ENCODE assay signal across 20 mouse cellular contexts in genomic region chr11:21250366-21250765, GRCm38 (mm10). TPM values are rescaled to one million over a fixed set of nuclear protein-coding genes. Genes with fewer than 3 reads are reported as not detected.
DNase-seq lines count a peak whose midpoint lies in the region; ATAC-seq and TF ChIP-seq lines count a peak whose summit lies in the region.
"Had no signal": no experiment of that assay in that cellular context is flagged by ENCODE, and none has a peak within 500 bp of the region (broad histone marks: within the 10 kb centered on the region; RNA-seq: fewer than 3 reads in every experiment).

No protein-coding gene starts in this region.

- no peak for ATAC-seq in kidney, embryonic 16.5 days (ENCODE audit: low FRiP score, low TSS enrichment)
- peak; percentile 92 for ATAC-seq in granulocyte monocyte progenitor cell, adult 5-6 weeks (replicated peaks; ENCODE audit: poor library complexity, severe bottlenecking)
- peak; percentile 60; the same call in 1 of the 2 replicates for ATAC-seq in neutrophil, adult 5-6 weeks (ENCODE audit: extremely low read depth, insufficient number of reproducible peaks, low FRiP score, poor library complexity, severe bottlenecking)
- ATAC-seq: forebrain, embryonic 14.5 days had no signal

- H3K4me3 ChIP-seq in kidney, embryonic 16.5 days (ENCODE audit: low read length), result no peak overlapping the region
- H3K4me3 ChIP-seq in kidney, adult 2 months (ENCODE audit: insufficient read depth, low read depth, low read length), result no peak overlapping the region
- H3K4me3 ChIP-seq: embryonic facial prominence, embryonic 12.5 days; erythroblast, embryonic 14.5 days; heart, embryonic 15.5 days; midbrain, embryonic 10.5 days had no signal

- H3K27ac ChIP-seq in kidney, embryonic 16.5 days (ENCODE audit: low read length), result peak overlapping the region; percentile 34; the same call in 1 of the 2 replicates
- H3K27ac ChIP-seq in kidney, adult 2 months (ENCODE audit: insufficient read depth, low read depth, low read length), result no peak overlapping the region
- H3K27ac ChIP-seq: embryonic facial prominence, embryonic 12.5 days; heart, embryonic 15.5 days; midbrain, embryonic 10.5 days had no signal

- WGBS in kidney, embryonic 16.5 days, result 88% methylated on average over 1 of the region's 1 CpGs
- 44% methylated on average over 1 of the region's 1 CpGs for WGBS in kidney, adult 2 months

- H3K4me2 ChIP-seq in kidney, embryonic 16.5 days (replicated peaks; ENCODE audit: low read depth, low read length), result no peak overlapping the region
- H3K4me2 ChIP-seq: embryonic facial prominence, embryonic 12.5 days; heart, embryonic 15.5 days; lung, embryonic 14.5 days had no signal

- no peaks in the 10 kb centered on the region for H3K9me3 ChIP-seq in kidney, embryonic 16.5 days (ENCODE audit: low read length)
- H3K9me3 ChIP-seq: embryonic facial prominence, embryonic 12.5 days; heart, embryonic 15.5 days had no signal

- H3K4me1 ChIP-seq in kidney, embryonic 16.5 days (ENCODE audit: insufficient read depth, low read length), result peaks cover 14% of the 10 kb centered on the region; the same call in 1 of the 2 replicates
- peaks cover 11% of the 10 kb centered on the region; the same call in 1 of the 2 replicates for H3K4me1 ChIP-seq in kidney, adult 2 months (ENCODE audit: control insufficient read depth, insufficient read depth, low read length)
- H3K4me1 ChIP-seq: embryonic facial prominence, embryonic 12.5 days had no signal

- no peak for TF ChIP-seq CTCF in kidney, adult 2 months (conservative IDR thresholded peaks at IDR 0.05; ENCODE audit: insufficient read depth, insufficient read length, low read depth, low read length)

- H3K9ac ChIP-seq in kidney, embryonic 16.5 days (replicated peaks; ENCODE audit: low read length), result no peak overlapping the region
- H3K9ac ChIP-seq: embryonic facial prominence, embryonic 12.5 days; heart, embryonic 15.5 days; lung, embryonic 14.5 days had no signal

- DNase-seq in kidney, postnatal 25 days, result no peak
- peak; percentile 28 for DNase-seq in lung, postnatal 14 days
- no peak for DNase-seq in kidney, adult 2 months
- no peak for DNase-seq in embryo, embryonic 10.5 days (ENCODE audit: low spot score)
- DNase-seq: cerebellum, adult 2 months; heart, postnatal 4 days; kidney, adult 18-20 months; kidney, postnatal 14 days; lung, embryonic 14.5 days; retina, postnatal 1 day; right cerebral cortex, postnatal 4 days; thymus, postnatal 14 days had no signal

- TF ChIP-seq POLR2A in kidney, adult 2 months (IDR thresholded peaks at IDR 0.05; ENCODE audit: low read depth, low read length), result no peak

- no peaks in the 10 kb centered on the region for H3K27me3 ChIP-seq in kidney, embryonic 16.5 days (ENCODE audit: insufficient read depth, low read length)
- no peaks in the 10 kb centered on the region for H3K27me3 ChIP-seq in kidney, adult 2 months (replicated peaks; ENCODE audit: control insufficient read depth, insufficient read depth, low read length)
- H3K27me3 ChIP-seq: embryonic facial prominence, embryonic 12.5 days; heart, embryonic 15.5 days had no signal

- H3K36me3 ChIP-seq in kidney, embryonic 16.5 days (ENCODE audit: insufficient read depth, low read length), result 0 out of 2 replicates have a peak, but pooled peaks cover 3% of the 10 kb centered on the region
- H3K36me3 ChIP-seq in kidney, adult 2 months (ENCODE audit: control insufficient read depth, insufficient read depth, low read length), result no peaks in the 10 kb centered on the region
- H3K36me3 ChIP-seq: embryonic facial prominence, embryonic 12.5 days; heart, embryonic 15.5 days had no signal

RNA-seq across cellular contexts. Expression of gene Vps54, which starts 11.3 kb away (rescaled TPM):
- 11.1 and 14.1 TPM in 2 replicates for polyA plus RNA-seq in kidney, embryonic 16.5 days (2015; fragmentation: Nextera tagmentation; extraction: Ambion mirVana)
- 30.2 and 33.9 TPM in 2 replicates for total RNA-seq in granulocyte monocyte progenitor cell, adult 5-6 weeks (2014; fragmentation: Nextera tagmentation)
- 38.6 and 44.1 TPM in 2 replicates for total RNA-seq in granulocyte monocyte progenitor cell, adult 5-6 weeks (2017)
- total RNA-seq in neutrophil, adult 5-6 weeks (2017), result 170 and 182 TPM in 2 replicates
- polyA plus RNA-seq in kidney, adult 2 months (2012; rRNA removed), result 11.8 and 13.3 TPM in 2 replicates
